Comparison of ENCODE assay signal across 14 mouse cellular contexts in genomic region chr7:126718787-126719337, GRCm38 (mm10). TPM values are rescaled to one million over a fixed set of nuclear protein-coding genes. Genes with fewer than 3 reads are reported as not detected.
DNase-seq lines count a peak whose midpoint lies in the region; TF ChIP-seq lines count a peak whose summit lies in the region.
"Had no signal": no experiment of that assay in that cellular context is flagged by ENCODE, and none has a peak within 500 bp of the region (broad histone marks: within the 10 kb centered on the region; RNA-seq: fewer than 3 reads in every experiment).

No protein-coding gene starts in this region.

- no peak overlapping the region for H3K27ac ChIP-seq in layer of hippocampus, adult 2 months
- H3K27ac ChIP-seq: forebrain, embryonic 12.5 days; hindbrain, embryonic 12.5 days; kidney, embryonic 15.5 days; lung, embryonic 15.5 days had no signal

- peak in 1 of 2 experiments; percentile 15 for DNase-seq in layer of hippocampus, adult 2 months (ENCODE audit: low spot score in 2 of 2)
- DNase-seq in layer of hippocampus, adult 11-12 months (ENCODE audit: low spot score), result no peak
- DNase-seq in B cell, adult 2 months, result peak; percentile 47 to 51
- DNase-seq in NIH3T3 (ENCODE audit: low read depth), result peak; percentile 13
- peak; percentile 55 for DNase-seq in naive thymus-derived CD4-positive, alpha-beta T cell, adult 2 months (ENCODE audit: low read depth)
- no peak for DNase-seq in neural tube, embryonic 10.5 days (ENCODE audit: extremely low spot score, low spot score)
- DNase-seq in layer of hippocampus, adult 8-10 months (ENCODE audit: low spot score in 2 of 2), result no peak
- DNase-seq in right cerebral cortex, postnatal 36 days (ENCODE audit: low spot score in 2 of 2), result no peak
- DNase-seq: embryo, embryonic 11 days; heart, adult 18-20 months had no signal

- TF ChIP-seq CTCF in layer of hippocampus, adult 2 months (conservative IDR thresholded peaks at IDR 0.05), result peak; percentile 70

- H3K4me3 ChIP-seq in layer of hippocampus, adult 2 months, result no peak overlapping the region
- H3K4me3 ChIP-seq: forebrain, embryonic 12.5 days; hindbrain, embryonic 12.5 days; kidney, embryonic 15.5 days; lung, embryonic 15.5 days had no signal

RNA-seq across cellular contexts. Expression of gene Coro1a, which starts 11.3 kb away (rescaled TPM):
- 100 to 1,000 TPM; 130 to 135 TPM for total RNA-seq in layer of hippocampus, adult 2 months (2021)
- total RNA-seq in layer of hippocampus, adult 8-10 months (2022), result 100 to 1,000 TPM; 119 to 166 (median 141) TPM

RNA-seq across cellular contexts. Expression of gene Slx1b, which starts 23.3 kb away (rescaled TPM):
- 10 to 100 TPM; 18.9 to 22.3 TPM for total RNA-seq in layer of hippocampus, adult 2 months (2021)
- total RNA-seq in layer of hippocampus, adult 8-10 months (2022), result 10 to 100 TPM; 19.7 to 21.0 (median 20.1) TPM

RNA-seq across cellular contexts. Expression of gene Bola2, which starts 23.7 kb away (rescaled TPM):
- 100 to 1,000 TPM; 103 to 112 TPM for total RNA-seq in layer of hippocampus, adult 2 months (2021)
- 100 to 1,000 TPM in 1 of 4 experiments, 10 to 100 TPM in 3; 73.9 to 105 (median 92.5) TPM for total RNA-seq in layer of hippocampus, adult 8-10 months (2022)

RNA-seq across cellular contexts. Expression of gene Mapk3, which starts 40.5 kb away (rescaled TPM):
- total RNA-seq in layer of hippocampus, adult 2 months (2021), result 100 to 1,000 TPM; 170 to 175 TPM
- 100 to 1,000 TPM; 165 to 197 (median 178) TPM for total RNA-seq in layer of hippocampus, adult 8-10 months (2022)

RNA-seq across cellular contexts. Expression of gene Sult1a1, which starts 42.6 kb away (rescaled TPM):
- total RNA-seq in layer of hippocampus, adult 2 months (2021), result 1 to 10 TPM; 9.1 to 9.4 TPM
- 10 to 100 TPM in 1 of 4 experiments, 1 to 10 TPM in 3; 6.6 to 13.0 (median 8.6) TPM for total RNA-seq in layer of hippocampus, adult 8-10 months (2022)

Comparison
In these comparisons a context has a peak if more than half of its experiments do, and no peak if none do; other contexts are left out.
1. DNase-seq: peak in B cell, adult 2 months (2 of 2), NIH3T3 (single experiment) and naive thymus-derived CD4-positive, alpha-beta T cell, adult 2 months (single experiment); none in layer of hippocampus, adult 11-12 months (single experiment), neural tube, embryonic 10.5 days (single experiment), layer of hippocampus, adult 8-10 months (0 of 2) and right cerebral cortex, postnatal 36 days (0 of 2).